Mouse (Mus musculus): ENCODE results near the gene Ubqln1. TPM values are rescaled to one million over a fixed set of nuclear protein-coding genes. Genes with fewer than 3 reads are reported as not detected.
"Not testable (repeated sequence)": the region's sequence is repeated elsewhere in the genome, so short reads cannot be mapped to it uniquely, and the experiment has no call there.

Gene Ubqln1
- polyA plus RNA-seq, 1 experiment from 2014 or later, result 139 TPM

DNA sequence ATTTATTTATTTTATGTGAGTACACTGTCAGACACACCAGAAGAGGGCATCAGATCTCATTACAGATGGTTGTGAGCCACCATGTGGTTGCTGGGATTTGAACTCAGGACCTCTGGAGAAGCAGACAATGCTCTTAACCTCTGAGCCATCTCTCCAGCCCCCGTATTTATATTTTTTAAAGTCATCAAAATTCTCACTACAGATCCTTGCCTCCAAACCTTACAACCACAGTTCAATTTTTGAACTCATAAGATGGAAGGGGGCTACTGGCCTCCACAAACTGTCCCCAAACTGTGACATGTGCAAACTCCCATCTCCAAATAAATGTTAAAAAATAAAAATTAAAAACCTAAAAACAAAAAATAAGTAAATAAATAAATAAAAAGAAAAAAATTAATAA, 67.7 kb downstream of the Ubqln1 start:
- no peak overlapping the region for H3K4me2 ChIP-seq
- no peak overlapping the region for H3K27ac ChIP-seq
- H3K4me1 ChIP-seq, result peaks cover 12% of the 10 kb centered on the region
- H3K36me3 ChIP-seq (replicated peaks), result no peaks in the 10 kb centered on the region
- H3K9ac ChIP-seq, result no peak overlapping the region
- no peaks in the 10 kb centered on the region for H3K27me3 ChIP-seq (replicated peaks)
- no peaks in the 10 kb centered on the region for H3K9me3 ChIP-seq
- no peak overlapping the region for H3K4me3 ChIP-seq
- WGBS, result 88% methylated on average over 1 of the region's 1 CpGs
- ATAC-seq (replicated peaks), result no peak

DNA sequence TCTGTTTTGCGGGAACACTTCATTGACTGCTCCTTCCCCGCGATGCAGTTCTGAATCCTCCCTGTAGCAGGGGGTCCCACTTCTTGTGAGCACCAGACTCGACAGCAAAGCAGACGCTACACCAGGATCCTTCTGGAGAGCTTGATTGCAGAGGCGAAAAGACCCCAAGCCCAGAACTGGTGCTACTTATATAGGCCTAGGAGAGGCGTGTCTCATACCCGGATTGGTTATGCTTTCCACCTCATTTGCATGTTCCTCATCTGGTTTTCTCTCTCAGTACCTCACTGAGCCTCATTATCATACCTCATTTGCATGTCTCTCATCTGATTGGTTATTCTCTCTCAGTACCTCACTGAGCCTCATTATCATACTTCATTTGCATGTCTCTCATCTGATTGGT, 68.8 kb downstream of the Ubqln1 start:
- not testable (repeated sequence) for H3K4me3 ChIP-seq; H3K27ac ChIP-seq; H3K36me3 ChIP-seq (replicated peaks); H3K9ac ChIP-seq; H3K4me2 ChIP-seq; H3K9me3 ChIP-seq; ATAC-seq (replicated peaks); H3K27me3 ChIP-seq (replicated peaks)
- peaks cover 12% of the 10 kb centered on the region for H3K4me1 ChIP-seq
- 95% methylated on average over 8 of the region's 8 CpGs for whole genome bisulfite sequencing

DNA sequence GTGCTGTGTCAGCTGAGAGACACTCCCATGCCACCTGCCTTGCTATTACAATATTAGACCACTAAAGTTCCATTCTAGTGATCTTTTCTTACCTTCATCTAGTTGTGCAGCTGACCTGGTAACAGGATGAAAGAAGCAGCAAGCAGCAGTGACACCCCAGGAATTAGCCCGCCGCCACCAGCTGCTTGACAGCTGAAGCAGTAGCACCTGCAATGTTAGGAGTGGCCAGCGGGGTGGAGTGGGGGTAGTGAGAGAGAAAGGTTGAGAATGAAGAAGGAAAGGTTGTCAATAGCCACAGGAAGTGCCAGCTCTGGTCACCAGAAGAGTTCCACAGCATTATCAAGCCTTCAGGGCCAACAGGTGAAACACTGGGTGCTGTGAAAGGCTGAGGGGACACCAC, 83.8 kb downstream of the Ubqln1 start:
- no peak overlapping the region for H3K27ac ChIP-seq
- no peak for ATAC-seq (replicated peaks)
- peaks cover 9% of the 10 kb centered on the region for H3K4me1 ChIP-seq
- H3K4me2 ChIP-seq, result no peak overlapping the region
- H3K36me3 ChIP-seq (replicated peaks), result no peaks in the 10 kb centered on the region
- no peak overlapping the region for H3K9ac ChIP-seq
- WGBS, result 61% methylated on average over 3 of the region's 3 CpGs
- no peaks in the 10 kb centered on the region for H3K9me3 ChIP-seq
- H3K27me3 ChIP-seq (replicated peaks), result no peaks in the 10 kb centered on the region
- H3K4me3 ChIP-seq, result no peak overlapping the region

DNA sequence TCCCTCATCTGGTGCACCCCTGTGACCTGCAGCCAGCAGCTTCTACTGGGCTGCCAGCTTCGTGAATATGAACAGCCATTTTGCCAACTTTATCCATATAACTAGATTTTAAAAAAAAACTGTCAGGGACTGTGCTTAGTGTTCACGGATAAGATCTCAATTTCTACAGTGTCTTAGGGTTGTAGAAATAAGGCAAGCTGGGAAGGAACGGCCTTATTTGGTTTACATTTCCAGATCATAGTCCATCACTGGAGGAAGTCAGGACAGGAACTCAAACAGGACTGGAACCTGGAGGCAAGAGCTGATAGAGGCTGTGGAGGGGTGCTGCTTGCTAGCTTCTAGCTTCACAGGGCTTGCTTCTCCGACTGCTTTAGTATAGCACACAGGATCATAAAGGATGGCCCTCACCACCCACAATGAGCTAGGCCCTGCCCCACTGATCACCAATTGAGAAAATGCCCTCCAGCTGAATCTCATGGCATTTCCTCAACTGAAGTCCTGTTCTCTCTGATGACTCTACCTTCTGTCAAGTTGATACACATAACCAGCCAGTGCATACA, 85.7 kb downstream of the Ubqln1 start:
- Histone ChIP-seq H3K4me3 (peak overlapping the region; percentile 51), H3K4me1 (peaks cover 25% of the 10 kb centered on the region), H3K27me3 (replicated peaks) (no peaks in the 10 kb centered on the region), H3K36me3 (replicated peaks) (no peaks in the 10 kb centered on the region), H3K9ac (peak overlapping the region; percentile 80; the same call in 1 of the 2 replicates), H3K4me2 (peak overlapping the region; percentile 75), H3K9me3 (no peaks in the 10 kb centered on the region), H3K27ac (peak overlapping the region; percentile 99)
- WGBS, result 36% methylated on average over 4 of the region's 4 CpGs
- no peak for ATAC-seq (replicated peaks)

- H3K36me3 ChIP-seq (replicated peaks), result no peaks in the 10 kb centered on the region
- under 1% methylated on average over 78 of the region's 83 CpGs for WGBS
- no peaks in the 10 kb centered on the region for H3K27me3 ChIP-seq (replicated peaks)
Observed at GRCm38 (mm10) chr13:58128768-58129671, 86.4 kb downstream of the Ubqln1 start.

DNA sequence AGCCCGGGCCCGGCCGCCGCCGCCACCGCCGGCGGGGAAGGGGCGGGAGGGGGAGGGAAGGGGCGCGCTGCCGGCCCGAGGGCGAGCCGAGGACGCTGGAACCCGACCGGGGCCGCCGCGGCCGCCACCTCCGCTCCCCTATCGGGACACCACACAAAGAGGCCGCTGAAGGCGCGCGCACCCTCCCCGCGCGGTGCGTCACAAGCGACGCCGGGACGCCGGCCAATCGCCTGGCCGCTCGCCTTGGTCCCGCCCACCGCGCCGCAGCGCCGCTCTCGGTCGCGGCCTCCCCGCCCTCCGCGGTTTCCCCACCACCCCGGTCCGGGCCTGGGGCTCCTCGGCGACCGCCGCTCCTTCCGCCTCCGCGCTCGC, 87.1 kb downstream of the Ubqln1 start, which contains the start of gene Hnrnpa0:
Gene Hnrnpa0, minus strand, starts transcription at position 161 of the 372 bp plus-strand sequence.
- Histone ChIP-seq H3K9me3 (no peaks in the 10 kb centered on the region), H3K27me3 (replicated peaks) (no peaks in the 10 kb centered on the region), H3K4me2 (peak within 1 kb of the TSS; percentile 75), H3K9ac (peak within 1 kb of the TSS; percentile 95), H3K27ac (peak within 1 kb of the TSS; percentile 99), H3K4me1 (peaks cover 34% of the 10 kb centered on the region), H3K36me3 (replicated peaks) (no peaks in the 10 kb centered on the region), H3K4me3 (peak within 1 kb of the TSS; percentile 51)
- under 1% methylated on average over 59 of the region's 62 CpGs for WGBS
- peak; percentile 96 for ATAC-seq (replicated peaks)

More at GRCm38 (mm10) chr13:58128768-58129671, 86.4 kb downstream of the Ubqln1 start:
- Histone ChIP-seq H3K4me3 (peak overlapping the region; percentile 51), H3K9me3 (no peaks in the 10 kb centered on the region), H3K9ac (peak overlapping the region; percentile 95), H3K4me1 (peaks cover 32% of the 10 kb centered on the region), H3K27ac (peak overlapping the region; percentile 99), H3K4me2 (peak overlapping the region; percentile 75)
- peak; percentile 98 for ATAC-seq (replicated peaks)

DNA sequence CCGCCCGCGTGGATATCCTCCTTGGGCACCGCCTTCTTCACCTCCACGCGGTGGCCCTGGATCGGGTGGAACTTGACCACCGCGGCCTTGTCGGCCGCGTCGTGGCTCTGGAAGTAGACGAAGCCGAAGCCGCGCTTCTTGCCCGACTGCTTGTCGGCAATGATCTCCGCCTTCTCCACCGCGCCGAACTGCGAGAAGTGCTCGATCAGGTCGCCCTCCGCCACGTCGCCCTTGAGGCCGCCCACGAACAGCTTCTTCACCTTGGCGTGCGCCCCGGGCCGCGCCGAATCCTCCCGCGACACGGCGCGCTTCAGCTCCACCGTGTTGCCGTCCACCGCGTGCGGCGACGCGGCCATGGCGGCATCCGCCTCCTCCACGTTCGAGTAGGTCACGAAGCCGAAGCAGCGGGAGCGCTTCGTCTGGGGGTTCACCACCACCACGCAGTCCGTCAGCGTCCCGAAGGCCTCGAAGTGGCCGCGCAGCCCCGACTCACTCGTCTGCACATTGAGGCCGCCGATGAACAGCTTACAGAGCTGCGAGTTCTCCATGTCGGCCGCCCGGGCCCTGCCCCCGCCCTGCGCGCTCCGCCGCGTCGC, 87.6 kb downstream of the Ubqln1 start:
- Histone ChIP-seq H3K4me2 (peak overlapping the region; percentile 75), H3K36me3 (replicated peaks) (no peaks in the 10 kb centered on the region), H3K4me3 (peak overlapping the region; percentile 51), H3K27ac (peak overlapping the region; percentile 99), H3K9me3 (no peaks in the 10 kb centered on the region), H3K27me3 (replicated peaks) (no peaks in the 10 kb centered on the region), H3K4me1 (peaks cover 34% of the 10 kb centered on the region), H3K9ac (peak overlapping the region; percentile 95)
- ATAC-seq (replicated peaks), result peak; percentile 67
- under 1% methylated on average over 79 of the region's 81 CpGs for WGBS

- Histone ChIP-seq H3K9me3 (no peaks in the 10 kb centered on the region), H3K4me2 (peak overlapping the region; percentile 75), H3K27me3 (replicated peaks) (no peaks in the 10 kb centered on the region), H3K36me3 (replicated peaks) (no peaks in the 10 kb centered on the region), H3K27ac (peak overlapping the region; percentile 99), H3K9ac (peak overlapping the region; percentile 95), H3K4me1 (peaks cover 34% of the 10 kb centered on the region), H3K4me3 (peak overlapping the region; percentile 51)
- WGBS, result under 1% methylated on average over 84 of the region's 92 CpGs
- no peak for ATAC-seq (replicated peaks)
Observed at GRCm38 (mm10) chr13:58126862-58127765, 88.3 kb downstream of the Ubqln1 start.

Other genes with a start within 250 kb of the Ubqln1 start
- gene Klhl3, start 102.1 kb downstream of the Ubqln1 start, polyA plus RNA-seq (2015; fragmentation: Nextera tagmentation; extraction: Ambion mirVana), result 12.7 and 14.2 TPM in 2 replicates
- 40.5 and 48.7 TPM in 2 replicates for gene Hnrnpa0, start 87.1 kb downstream of the Ubqln1 start, polyA plus RNA-seq (2015; fragmentation: Nextera tagmentation; extraction: Ambion mirVana)
- 60.4 and 60.8 TPM in 2 replicates for gene Idnk, start 58.0 kb downstream of the Ubqln1 start, polyA plus RNA-seq (2015; fragmentation: Nextera tagmentation; extraction: Ambion mirVana)
- 30.7 and 32.6 TPM in 2 replicates for gene Gkap1, start 60.0 kb upstream of the Ubqln1 start, polyA plus RNA-seq (2015; fragmentation: Nextera tagmentation; extraction: Ambion mirVana)
- 1.8 and 1.9 TPM in 2 replicates for gene Kif27, start 143.5 kb upstream of the Ubqln1 start, polyA plus RNA-seq (2015; fragmentation: Nextera tagmentation; extraction: Ambion mirVana)
- 20.6 and 22.6 TPM in 2 replicates for gene 2210016F16Rik, start 169.6 kb upstream of the Ubqln1 start, polyA plus RNA-seq (2015; fragmentation: Nextera tagmentation; extraction: Ambion mirVana)
- 20.8 and 22.2 TPM in 2 replicates for gene Rmi1, start 186.6 kb upstream of the Ubqln1 start, polyA plus RNA-seq (2015; fragmentation: Nextera tagmentation; extraction: Ambion mirVana)
- gene Hnrnpk, start 187.7 kb upstream of the Ubqln1 start, polyA plus RNA-seq (2015; fragmentation: Nextera tagmentation; extraction: Ambion mirVana), result 1,347 and 1,359 TPM in 2 replicates

Measured in midbrain, embryonic 15.5 days (tissue).